Mouse (Mus musculus) layer of hippocampus, adult 11-12 months (tissue): ENCODE results near the gene Ghrhr.

Experiments used
- DNase-seq: peaks from one replicate; pipeline ENCODE4 v3.0.0; 2022; ENCODE audit warnings: low spot score

The Ghrhr gene

DNA sequence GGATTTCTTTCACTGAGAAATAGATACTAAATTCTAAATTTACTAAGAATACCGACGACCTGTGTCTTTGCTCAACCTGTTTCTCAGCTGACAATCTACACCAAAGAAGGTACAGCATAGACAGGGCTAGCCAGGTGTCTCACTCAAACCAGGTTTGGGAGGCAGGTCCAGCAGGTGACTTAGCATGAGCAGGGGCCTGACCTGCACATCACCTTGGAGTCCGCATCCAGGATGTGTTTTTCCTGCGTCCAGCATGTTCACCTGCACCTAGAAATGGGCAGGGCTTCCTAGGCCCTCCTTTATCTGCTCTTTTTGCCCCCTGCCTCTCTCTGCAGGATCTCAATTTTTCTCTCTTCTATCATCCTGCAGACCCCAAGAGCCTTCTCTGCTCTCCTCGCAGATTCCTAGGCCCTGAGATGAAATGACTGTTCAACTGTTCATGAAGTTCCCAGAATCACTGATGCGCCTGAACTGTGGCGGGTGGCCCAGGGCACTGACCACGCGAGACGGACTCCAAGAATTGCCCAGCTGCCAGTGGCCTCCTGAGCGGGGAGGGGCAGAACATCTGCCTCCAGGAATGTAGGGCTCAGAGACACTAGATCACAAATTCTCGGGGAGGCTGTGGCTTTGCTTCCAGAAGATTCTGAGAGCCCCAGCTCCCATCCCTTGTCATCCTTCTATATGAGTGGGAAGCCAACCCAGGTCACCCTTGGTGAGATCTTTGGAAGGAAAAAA, 22.2 kb upstream of the Ghrhr start:
- DNase-seq = no peak

DNA sequence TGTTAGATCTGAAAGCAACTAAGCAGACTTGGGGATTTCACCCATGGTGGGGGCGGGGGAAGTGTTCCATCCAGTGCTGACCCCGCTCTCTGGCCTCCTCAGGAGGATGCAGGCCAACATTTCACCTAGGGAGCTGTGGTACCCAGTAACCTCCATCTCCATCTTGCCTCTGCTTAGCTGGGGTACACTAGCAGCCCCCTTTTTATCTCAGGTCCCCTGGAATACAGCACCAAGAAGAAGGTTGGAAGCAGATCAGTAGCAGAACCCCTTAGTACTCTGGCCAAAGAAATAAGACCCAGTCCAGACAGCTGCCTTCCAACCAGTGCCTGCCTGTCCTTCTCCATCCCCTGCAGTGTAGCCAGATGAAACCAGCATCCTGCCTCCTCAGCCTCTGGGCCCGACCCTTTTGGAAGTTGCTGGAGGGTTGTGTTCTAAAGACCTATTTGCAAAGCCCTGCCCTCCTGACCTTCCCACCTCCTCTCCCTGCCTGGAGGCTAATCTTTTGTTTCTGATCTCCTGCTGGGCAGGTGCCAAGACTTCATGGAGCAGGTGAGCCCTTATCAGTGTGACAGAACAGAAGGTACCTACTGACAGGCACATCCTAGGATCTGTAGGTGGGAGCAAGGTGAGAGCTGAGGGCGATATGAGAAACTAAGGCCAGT, 21.5 kb upstream of the Ghrhr start:
- DNase-seq = no peak

DNA sequence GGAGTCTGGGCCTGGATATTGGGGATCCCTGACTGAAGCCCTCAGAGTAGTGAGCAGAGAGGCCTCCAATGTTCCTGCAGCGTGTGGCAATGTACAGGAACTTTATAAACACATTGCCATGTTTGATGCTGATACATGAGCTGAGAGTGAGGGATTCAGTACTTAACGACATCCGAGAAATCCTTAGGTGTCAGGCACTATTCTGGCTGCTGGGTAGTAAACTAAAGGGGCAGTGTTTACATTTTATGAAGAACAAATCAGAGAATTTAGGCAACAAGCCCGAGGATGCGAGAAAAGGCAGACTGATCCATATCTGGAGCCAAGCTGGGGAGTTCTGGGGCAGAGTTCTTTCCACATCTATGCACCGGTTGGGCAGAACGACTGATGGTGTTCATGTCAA, 20.5 kb upstream of the Ghrhr start:
- no peak for DNase-seq

DNA sequence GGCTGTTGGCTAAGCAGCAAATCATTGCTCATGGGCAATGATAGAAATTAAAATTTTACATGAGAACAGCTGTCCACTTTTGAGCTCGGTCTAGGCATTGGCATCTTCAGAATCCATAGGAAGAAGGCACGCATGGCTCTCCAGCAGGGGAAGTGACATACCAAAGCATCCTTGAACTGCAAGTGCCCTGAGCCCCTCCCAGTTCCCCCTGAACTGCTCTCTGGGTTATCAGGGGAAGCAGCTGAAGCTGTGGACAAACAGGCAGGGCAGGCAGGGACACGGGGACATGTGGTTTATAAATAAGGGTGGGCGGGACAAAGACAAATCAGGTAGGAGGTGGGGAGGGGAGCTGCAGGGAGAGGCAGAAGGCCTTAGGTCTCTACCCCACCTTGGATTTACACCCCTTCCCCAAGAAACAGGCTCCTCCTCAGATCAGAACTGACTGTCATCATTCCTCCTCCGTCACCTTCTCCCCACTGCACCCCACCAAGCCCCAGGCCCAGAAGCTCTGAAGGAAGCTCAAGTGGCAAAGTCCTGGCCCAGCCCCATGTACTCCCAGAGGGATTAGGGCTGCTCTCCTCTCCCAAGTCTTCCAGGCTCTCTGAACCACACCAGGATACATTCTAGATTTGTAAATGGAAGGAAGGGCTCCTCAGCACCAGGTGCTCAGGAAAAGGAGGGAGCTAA, 19.9 kb upstream of the Ghrhr start:
- DNase-seq = no peak

DNA sequence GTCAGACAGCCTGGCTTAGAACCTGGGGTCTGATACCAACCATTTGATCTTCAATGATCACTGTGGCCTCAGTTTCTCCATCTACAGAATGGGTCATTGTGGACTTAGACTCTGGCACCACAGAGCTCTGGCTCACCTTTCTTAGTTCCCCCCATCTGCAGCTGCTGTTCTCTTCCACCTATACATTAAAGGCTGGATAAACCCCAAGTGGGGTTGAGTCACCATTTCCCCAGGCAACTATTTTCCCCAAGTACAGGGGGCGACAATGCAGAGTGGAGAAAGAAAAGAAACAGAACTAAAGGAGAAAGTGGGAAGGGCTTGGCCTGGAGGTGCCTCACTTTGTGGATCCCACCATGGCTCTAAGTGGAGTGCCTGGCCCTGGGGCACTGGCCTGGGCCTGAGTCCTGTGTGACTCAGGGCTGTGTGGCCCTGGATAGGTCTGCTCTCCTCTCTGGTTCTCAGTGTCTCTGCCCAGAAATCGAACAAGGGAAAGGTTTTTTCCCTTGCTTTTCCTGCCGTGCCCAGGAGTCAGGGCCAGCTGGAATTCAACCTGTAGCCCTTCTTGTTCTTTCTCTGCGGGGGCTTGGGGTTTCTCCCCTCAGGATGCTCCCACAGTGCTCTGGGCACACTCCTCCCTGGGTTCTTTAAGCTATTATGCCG, 19.0 kb upstream of the Ghrhr start:
- DNase-seq = no peak

DNA sequence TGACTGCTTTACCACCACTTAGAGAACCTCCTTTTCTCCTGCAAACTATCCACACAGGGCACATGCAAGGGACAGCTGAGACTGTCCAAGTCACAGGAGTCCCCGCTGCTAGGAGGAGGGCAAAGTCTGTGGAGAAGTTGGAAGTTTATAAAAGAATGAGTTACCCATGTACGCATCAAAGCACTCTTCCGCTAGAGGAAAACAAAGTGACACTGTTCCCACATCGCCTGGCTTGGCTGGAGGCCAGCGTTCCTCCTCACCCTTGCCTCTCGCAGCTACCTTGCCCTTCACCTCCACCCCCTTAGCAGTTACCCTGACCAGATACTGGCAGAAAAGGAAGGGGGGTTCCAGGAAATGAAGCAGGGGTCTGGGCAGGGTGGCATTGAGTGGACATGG, 18.5 kb upstream of the Ghrhr start:
- no peak for DNase-seq

DNA sequence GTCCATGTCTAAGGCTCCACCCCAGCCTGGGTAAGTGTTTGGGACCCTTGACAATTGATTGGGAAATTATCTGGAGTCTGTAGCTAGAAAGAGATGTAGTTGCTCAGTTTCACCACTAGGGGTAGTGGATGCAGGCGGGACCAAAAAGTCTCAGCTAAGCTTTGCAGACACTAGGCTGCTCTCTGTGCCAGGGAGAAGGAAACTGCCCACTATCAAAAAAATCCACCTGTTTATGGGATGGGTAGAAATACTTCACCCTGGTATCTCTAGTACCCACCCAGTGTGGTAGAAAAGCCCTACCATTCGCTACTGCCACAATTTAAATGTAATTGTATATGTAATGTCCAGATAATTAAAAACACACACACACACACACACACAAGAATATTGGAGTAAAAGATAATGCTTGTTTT, 17.4 kb upstream of the Ghrhr start:
- DNase-seq = no peak

DNA sequence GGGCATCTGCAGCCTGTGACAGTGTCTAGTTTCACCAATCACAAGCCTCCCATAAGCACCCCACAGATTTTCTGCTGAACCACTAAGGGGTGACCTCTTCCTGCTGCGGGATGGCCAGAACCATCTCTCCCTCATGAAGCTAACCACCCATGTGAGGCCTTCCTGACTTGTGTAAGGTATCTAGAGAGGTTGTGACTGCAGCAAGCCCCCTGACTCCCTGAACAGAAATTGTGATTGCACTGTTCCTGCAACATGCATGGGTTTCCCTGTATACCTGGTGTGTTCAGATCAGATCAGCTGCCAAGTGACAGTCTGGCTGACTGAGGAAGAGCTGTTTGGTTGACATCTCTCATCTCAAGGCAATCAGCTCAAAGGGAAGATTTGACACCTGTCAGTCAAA, 13.4 kb upstream of the Ghrhr start:
- DNase-seq = no peak

DNA sequence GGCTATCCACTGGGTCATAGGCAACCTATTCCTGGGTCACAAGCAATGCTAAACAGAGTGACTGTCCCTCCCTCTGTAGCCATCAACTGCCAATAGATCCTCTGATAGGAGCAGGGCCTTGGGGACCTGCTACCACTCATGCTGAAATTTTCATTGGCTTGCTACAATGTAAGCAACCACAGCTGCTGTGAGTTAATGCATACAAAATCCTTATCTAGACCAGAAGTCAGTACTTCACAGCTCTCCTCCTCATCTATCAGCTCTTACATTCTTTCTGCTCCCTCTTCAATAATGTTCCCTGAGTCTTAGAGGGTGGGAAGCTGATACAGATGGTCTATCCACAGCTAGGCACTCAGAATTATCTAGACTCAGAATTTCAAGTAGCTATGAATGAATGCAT, 9.0 kb upstream of the Ghrhr start:
- no peak for DNase-seq

DNA sequence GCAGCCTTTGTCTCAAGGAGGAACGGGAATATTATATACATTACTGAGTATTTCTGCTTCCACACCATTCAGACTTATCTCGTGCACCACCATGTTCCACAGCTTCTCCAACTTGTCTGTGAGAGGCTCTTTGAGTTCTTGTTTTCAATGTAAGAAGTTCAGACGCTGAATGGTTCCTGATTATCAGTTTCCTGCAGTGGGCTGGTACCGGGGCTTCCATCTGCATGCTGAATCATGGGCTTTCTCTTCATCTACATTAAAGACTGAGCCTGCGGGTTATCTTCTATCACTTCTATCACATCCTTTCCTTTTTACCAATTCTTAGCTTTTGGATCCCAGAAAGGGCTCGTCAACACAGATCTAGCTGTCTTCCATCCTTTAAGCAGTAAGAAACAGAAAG, 5.3 kb upstream of the Ghrhr start:
- no peak for DNase-seq

DNA sequence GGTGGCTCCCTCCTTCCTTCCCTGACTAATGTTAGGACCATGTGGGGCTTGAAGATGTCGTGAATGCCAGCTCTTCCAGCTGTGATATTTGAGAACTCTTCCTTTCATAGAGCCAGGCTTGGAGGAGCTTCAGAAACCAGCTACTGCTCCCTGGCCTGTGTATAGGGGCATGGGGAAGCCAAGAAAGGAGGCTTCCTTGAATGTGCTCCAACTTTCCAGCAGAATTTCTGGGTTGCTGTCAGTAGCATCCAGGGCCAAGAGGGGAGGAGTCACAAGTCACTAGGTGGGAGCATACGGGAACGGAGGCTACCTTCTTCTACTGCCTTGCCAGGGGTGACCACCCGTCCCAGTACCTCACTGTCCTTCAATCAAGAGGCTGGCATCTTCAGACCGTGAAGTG, 416 bp downstream of the Ghrhr start:
- DNase-seq = no peak

DNA sequence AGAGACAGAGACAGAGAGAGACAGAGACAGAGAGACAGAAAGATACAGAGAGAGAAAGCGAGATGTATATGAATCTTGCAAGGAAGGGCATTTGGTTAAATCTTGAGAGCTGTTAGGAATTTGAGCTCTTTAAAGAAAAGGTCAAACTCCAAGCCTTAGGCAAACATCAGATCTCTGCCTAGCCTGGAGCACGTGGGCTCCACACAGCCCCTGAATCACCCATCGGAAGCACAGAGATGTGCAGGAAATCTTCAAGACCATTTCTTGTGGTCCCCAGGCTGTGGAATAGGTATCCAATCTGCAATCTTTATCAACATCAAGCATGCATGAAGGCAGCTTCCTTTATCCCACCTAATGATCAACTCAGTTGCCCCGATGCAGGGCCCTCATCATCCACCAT, 1.4 kb downstream of the Ghrhr start:
- no peak for DNase-seq

DNA sequence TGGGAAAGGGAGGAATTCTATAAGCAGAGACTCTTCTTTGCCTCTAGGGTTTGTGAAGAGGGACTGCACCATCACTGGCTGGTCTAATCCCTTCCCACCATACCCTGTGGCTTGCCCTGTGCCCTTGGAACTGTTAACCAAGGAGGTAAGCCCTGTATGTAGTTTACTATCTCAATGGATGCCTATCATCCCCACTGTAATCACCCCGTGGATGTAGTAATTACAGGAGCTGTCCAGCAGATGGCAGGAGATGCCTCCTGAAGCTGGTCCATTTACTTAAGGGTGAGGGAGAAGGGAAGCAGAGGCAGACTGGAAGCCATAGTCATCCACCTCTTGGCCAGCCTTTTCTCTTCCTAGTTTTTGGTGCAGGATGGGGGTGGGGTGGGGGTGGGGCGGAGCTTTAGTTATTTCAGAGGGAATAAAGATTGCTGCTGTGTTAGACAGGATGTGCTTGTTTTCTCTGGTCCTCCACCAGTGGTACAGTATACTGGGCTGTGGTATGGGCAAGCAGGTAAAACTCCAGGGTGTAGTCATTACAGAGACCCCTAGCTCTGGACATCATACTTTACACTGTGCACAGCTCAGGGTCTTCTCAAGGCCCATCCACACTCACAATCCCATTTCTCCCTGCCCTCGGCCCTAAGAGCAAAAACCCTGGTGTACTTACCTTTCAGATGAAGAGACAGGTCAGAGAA, 3.7 kb downstream of the Ghrhr start:
- DNase-seq = peak; percentile 60

DNA sequence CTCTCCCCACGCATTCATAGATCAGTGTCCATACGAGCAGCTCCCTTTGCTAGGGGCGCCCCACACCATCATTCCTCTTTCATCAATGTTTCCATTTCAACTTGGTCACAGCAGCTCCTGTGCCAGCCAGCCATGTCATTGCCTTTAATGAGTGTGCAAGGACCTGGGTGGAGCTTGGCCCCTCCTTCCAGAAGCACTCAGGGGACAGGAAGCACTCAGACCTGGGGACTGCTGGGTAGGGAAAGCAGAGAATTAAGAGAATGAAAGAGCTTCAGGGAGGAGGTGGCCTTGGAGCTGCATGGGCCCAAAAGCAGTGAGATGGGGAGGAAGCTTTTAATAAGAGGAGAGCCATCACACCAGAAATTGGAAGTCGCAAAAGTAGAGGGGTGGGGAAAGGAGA, 5.9 kb downstream of the Ghrhr start:
- no peak for DNase-seq

DNA sequence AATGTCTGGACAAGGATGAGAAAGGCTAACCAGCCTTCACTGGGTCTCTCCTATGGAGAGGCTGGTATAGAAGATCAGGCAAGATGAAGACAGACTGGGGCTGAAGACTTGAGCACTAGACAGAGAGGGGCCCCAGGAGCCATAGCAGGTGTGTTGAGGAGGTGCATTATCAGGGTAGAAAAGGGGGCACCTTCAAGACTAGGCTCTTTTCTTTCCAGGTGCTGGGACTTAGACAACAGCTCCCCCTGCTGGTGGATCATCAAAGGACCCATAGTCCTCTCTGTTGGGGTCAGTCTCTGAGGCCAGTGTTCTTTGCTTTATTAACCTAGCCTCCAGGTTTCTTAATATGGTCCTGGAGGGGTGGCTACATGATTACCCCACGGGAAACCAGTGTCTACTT, 7.8 kb downstream of the Ghrhr start:
- DNase-seq = peak; percentile 61

DNA sequence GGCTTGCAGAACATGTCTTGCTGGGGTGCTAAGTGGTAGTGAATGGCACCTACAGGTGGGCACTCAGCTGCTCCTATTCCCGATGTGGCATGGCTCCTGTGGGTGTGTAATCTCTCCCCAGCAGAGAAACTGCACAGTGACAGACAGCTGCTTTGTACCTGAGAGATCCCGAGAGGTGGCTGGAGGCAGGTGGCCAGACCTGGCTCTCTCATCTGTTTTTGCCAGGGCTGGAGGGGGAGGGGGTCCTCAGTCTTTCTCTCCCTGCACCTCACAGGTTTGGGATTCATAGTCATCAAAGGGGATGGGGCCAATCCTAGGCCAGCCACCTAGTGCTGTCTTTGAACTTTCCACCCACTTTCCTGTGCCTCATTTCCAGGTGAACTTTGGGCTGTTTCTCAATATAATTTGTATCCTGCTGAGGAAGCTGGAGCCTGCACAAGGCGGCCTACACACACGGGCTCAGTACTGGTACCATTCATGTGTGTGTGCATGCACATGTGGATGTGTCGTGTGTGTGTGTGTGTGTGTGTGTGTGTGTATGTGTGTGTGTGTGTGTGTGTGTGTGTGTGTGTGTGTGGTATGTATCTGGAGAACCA, 8.4 kb downstream of the Ghrhr start:
- DNase-seq = no peak

DNA sequence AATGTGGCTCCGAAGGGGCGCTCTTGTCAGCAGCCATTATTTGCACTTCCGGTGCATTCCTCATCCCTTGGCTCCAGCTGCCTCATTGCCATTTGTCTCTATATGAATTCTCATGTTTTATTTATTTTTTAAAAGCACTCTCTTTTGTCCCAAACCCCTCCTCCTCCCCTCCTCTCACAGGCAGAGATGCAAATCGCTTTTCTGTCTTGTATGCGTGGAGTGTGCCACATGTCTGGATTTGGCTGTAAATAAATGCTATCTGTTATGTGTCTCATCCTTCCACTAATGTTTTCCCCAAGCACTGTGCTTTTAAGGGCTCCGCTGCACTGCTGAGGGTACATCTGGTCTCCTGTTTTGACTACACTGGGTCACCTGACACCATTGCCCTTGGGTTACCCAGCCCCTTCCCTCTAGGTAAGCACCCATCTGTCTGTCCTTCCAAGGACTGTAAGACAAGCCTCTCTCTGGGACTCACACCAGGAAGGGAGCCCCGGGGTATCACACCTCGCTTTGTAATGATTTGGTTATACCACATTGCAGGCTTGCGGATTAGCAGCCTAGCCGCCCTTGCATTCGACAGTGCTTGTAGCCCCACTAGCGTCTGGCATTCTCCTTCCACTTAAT, 12.6 kb downstream of the Ghrhr start:
- DNase-seq = no peak

DNA sequence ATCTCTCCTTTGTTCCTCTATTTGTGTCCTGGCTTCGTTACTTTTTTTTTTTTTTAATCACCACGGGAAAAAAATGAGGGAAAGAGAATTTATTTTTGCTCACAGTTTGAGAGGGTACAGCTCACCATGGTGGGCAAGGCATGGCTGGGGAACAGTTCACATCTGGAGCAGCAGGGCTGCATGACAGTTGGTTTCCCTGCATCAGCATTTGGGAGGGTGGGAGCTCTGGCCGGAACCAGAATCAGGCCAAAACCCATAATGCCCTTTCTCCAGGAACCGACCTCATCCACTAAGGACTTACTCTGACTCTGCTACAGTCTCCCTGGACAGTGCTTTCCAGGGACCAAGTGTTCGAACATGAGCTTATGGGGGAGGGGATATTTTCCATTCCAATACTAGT, 13.2 kb downstream of the Ghrhr start:
- DNase-seq = no peak

DNA sequence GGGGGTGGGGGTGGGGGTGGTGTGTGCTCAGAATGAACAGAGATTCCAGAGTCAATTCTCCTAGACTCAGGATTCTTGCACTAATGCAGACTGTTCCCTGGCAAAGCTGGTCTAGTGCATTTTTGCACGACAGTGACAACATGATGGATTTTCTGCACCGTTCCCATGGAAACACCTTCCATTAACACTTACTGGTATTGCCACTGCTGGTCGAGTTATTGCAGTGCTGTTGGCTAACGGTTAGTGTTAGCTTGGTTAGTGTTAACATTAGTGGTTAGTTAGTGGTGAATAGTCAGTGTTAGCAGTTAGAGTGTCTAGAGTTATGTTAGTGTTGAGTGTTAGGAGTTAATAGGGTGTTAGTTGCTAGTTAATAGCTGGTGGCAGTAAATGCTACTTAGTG, 15.7 kb downstream of the Ghrhr start:
- no peak for DNase-seq

DNA sequence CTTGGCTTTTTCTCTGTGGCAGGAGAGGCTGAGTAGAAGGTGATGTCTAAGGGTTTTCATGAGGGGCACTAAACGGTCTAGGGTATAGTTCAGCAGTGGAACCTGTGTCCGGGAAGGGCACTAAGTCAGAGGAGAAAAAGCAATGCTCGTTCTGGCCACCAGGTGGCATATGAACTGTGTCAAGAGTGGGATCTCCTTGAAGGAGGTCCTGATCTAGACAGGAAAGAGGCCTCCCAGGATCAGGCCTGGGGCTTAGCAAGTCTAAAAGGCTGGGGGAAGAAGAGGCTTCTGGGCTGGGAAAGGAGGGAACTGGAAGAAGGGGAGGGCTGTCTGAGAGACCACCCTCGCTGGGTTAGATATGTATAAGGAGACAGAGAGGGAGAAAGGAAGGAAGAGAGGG, 16.4 kb downstream of the Ghrhr start:
- DNase-seq = peak; percentile 85

DNA sequence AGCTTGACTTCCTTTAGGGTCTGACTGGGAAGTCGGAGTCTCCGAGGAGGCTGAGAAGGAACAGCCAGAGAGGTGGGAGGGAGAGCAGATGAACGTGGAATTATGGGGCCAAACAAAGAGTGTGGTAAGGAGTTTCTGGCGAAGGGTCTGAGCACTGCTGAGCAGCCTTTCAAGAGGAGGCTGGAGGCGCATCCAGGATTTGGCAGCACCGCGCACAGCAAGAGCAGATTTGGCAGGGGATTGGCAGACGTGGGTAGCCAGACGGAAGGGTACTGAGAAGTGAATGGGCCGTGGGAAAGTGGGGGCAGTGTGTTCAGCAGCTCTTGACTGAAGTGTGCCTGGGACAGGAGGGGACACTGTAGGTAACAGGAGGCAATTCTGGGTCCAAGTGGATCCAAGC, 18.8 kb downstream of the Ghrhr start:
- peak; percentile 83 for DNase-seq
